Mouse (Mus musculus): ENCODE data around the gene Adcy6.

GRCm38 (mm10) chr15:98587751-98588150 is 22.1 kb downstream of the Adcy6 start:
- TF ChIP-seq CTCF (conservative IDR thresholded peaks at IDR 0.05; ENCODE audit: low read length) (no peak), POU5F1 (IDR thresholded peaks at IDR 0.05; ENCODE audit: borderline replicate concordance, low read length) (no peak)

Measured in E14TG2a.4 (cell line).